Mouse (Mus musculus) megakaryocyte, adult 5-6 weeks (primary cell): ENCODE results near the gene Calhm5. TPM values are rescaled to one million over a fixed set of nuclear protein-coding genes. Genes with fewer than 3 reads are reported as not detected.

Experiments
- ATAC-seq: 2 replicates; pipeline ENCODE4 v1.8.0; 2016; ENCODE audit warnings: mild to moderate bottlenecking, inconsistent platforms; ENCODE audit not compliant: poor library complexity, severe bottlenecking
- total RNA-seq, 2 experiments: library from RNA; stranded (forward) in 1 of 2; stranded (reverse) in 1 of 2; fragments of 153-499, 151-499 nt in 1 of 2; fragments of 221-1000, 200-1000 nt in 1 of 2; gene quantifications; 2 replicates each; pipeline versions ENCODE4 v1.2.3 to v1.2.4; 2015 to 2017

Gene Calhm5
- total RNA-seq, 2 experiments from 2014 or later = not detected

DNA sequence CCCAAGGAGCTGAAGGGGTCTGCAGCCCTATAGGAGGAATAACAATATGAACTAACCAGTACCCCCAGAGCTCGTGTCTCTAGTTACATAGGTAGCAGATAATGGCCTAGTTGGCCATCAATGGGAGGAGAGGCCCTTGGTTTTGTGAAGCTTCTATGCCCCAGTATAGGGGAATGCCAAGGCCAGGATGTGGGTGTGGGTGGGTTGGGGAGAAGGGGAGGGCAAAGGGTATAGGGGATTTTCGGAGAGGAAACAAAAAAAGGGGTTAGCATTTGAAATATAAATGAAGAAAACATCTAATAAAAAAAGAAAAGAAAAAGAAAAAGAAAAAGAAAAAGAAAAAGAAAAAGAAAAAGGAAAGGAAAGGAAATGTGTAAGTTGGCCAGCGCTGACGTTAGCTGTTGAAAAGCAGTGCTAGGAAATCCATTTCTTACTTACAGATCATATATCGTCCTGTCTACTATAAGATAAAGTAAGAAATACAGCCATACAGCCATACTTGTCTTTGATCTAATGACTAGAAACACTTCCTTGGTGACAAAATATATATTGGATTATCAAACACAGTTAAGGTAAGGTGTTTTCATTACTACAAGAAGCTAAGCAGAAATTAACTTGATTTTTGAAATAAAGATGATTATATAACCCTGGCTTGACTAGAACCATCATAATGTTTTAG lies 21.7 kb downstream of the Calhm5 start:
- no peak for ATAC-seq

DNA sequence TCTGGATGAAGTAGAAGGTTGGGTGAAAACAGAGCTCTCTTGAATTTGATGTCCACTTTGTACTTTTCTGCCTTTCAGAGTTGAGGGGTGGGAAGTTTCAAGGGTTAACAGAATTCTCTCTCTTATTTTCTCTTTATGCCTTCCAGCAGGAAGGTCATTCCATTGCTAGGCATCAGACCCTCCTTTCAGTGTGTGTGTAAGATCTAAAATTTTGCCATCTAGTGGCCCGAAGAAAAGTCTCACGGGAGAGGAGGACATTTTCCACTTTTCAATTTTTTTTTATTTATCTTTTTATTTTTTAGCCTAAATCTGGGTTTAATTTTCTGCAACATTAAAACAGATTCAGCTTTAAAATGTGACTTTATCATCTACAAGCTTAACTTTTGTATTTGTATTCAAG lies 24.7 kb downstream of the Calhm5 start:
- no peak for ATAC-seq

DNA sequence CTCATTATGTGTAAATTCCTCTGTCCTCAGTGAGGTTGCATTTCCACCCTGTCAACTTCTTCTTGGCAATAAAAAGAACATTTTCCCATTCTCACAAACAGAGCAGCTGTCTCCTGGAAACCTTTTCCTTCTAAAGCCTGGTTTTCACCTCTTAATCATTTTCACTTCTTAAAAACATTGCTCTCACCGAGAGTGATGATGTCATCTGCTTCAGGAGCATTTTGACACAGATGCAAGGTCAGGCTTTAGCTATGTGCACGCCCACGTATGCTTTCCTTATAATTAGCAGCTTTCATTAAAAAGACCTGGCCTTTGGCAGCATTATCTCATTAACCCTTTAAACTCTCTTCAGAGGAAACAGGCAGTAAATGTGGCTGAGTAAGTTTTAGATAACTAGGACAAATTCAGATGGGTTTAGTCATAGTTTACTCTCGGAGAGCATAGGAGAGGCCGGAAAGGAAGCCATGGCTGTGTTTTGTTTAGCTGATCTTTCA lies 25.3 kb downstream of the Calhm5 start:
- no peak for ATAC-seq

DNA sequence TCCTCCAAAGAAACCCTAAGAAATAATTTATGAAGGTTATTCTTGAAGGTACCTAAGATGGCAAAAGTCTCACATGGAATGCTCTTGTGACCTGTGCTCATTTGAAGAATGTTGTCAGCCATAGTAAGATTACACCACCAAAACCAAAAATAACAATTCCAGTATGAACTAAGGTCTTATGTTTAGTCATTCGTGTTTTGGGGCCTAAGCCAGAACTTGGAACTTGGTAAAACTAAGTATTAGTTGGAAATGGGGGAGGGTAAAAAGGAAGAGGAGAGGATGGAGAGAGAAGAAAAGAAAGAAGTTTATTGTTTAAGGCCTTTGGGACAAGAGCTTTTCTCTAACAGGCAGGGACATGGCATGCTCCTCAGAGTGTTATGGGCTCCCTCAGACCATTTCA lies 26.7 kb downstream of the Calhm5 start:
- ATAC-seq = no peak

DNA sequence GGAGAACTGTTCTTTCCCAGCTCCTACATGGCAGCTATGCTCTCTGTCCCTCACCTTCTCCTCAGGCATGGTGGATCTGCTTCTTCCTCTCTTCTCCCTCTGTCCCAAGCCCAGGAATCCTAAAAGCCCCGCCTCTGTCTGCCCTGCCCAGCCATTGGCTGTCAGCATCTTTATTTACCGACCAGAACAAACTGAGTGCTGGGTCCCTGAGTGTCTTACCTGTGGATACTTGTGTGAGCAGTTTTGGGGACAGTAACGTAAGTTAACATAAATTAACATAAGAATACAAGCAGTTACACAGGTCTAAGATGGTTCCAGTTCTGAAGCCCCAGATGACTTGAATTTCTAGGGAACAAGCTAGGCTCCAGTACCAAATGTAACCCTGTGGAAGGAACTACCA lies 29.7 kb downstream of the Calhm5 start:
- ATAC-seq = no peak

DNA sequence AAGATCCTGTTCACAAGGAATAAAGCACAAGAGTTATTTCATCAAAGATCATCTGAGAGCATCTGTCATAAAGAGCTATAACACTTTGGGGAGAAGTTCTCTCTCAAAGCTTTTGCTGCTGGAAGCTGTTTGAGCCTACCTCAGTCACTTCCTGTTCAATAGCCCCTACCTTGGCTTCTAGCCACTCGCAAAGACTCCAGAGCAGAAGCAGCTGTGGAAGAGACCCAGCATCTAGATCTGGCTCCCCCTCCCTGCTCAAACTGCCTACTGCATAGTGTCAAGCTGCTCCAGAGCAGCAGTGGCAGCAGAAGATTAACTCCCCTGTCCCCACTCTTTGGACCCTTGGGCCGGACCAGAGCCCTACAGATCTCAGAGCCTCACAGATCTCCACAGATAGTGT lies 42.3 kb downstream of the Calhm5 start:
- no peak for ATAC-seq

DNA sequence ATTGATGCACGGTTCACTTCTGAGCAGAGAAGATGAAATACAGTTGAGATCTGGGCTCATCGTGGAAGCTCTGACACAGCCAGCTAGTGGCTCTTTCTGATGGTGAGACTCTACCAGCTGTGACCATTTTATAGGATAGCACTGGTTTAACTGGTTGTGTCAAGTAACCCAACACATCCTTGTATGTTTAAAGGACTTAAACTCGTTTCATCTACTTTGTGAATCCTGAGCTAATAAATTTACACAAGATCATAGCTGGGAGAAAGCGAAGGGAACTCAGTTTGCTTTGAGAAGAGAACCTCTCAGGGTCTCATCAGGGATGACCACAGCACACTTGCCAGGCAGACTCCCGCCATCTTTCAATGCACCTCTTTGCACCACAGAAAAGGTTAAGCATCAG lies 52.1 kb downstream of the Calhm5 start, which contains the start of gene Calhm4:
Calhm4 (minus strand) TSS at position 101 of the 400 bp plus-strand sequence.
- no peak for ATAC-seq

Other genes starting within 250 kb of the Calhm5 start
- gene Sult3a1, start 238.8 kb downstream of the Calhm5 start, total RNA-seq (2015) = not detected in 2 replicates
- gene Sult3a1, start 238.8 kb downstream of the Calhm5 start, total RNA-seq (2017) = not detected in 2 replicates
- gene Rsph4a, start 191.4 kb downstream of the Calhm5 start, total RNA-seq (2015) = not detected in 2 replicates
- gene Rsph4a, start 191.4 kb downstream of the Calhm5 start, total RNA-seq (2017) = not detected in 2 replicates
- gene Zup1, start 145.2 kb downstream of the Calhm5 start, total RNA-seq (2015) = 51.8 and 52.0 TPM in 2 replicates
- gene Zup1, start 145.2 kb downstream of the Calhm5 start, total RNA-seq (2017) = 54.8 and 77.0 TPM in 2 replicates
- 150 and 163 TPM in 2 replicates for gene Rwdd1, start 76.9 kb downstream of the Calhm5 start, total RNA-seq (2015)
- gene Rwdd1, start 76.9 kb downstream of the Calhm5 start, total RNA-seq (2017) = 174 and 188 TPM in 2 replicates
- gene Trappc3l, start 58.9 kb downstream of the Calhm5 start, total RNA-seq (2015) = not detected in 2 replicates
- gene Trappc3l, start 58.9 kb downstream of the Calhm5 start, total RNA-seq (2017) = not detected in 2 replicates
- not detected in 2 replicates for gene Calhm4, start 52.2 kb downstream of the Calhm5 start, total RNA-seq (2015)
- not detected in 2 replicates for gene Calhm4, start 52.2 kb downstream of the Calhm5 start, total RNA-seq (2017)
- gene Calhm6, start 31.5 kb upstream of the Calhm5 start, total RNA-seq (2015) = 3.9 and 9.1 TPM in 2 replicates
- gene Calhm6, start 31.5 kb upstream of the Calhm5 start, total RNA-seq (2017) = 3.0 and 4.7 TPM in 2 replicates
- gene Dse, start 111.2 kb upstream of the Calhm5 start, total RNA-seq (2015) = 21.7 and 26.5 TPM in 2 replicates
- 28.5 and 32.6 TPM in 2 replicates for gene Dse, start 111.2 kb upstream of the Calhm5 start, total RNA-seq (2017)
- gene Tspyl1, start 185.7 kb upstream of the Calhm5 start, total RNA-seq (2015) = 46.6 and 50.1 TPM in 2 replicates
- 52.3 and 60.5 TPM in 2 replicates for gene Tspyl1, start 185.7 kb upstream of the Calhm5 start, total RNA-seq (2017)
- 1.6 and 2.6 TPM in 2 replicates for gene Tspyl4, start 200.9 kb upstream of the Calhm5 start, total RNA-seq (2015)
- 1.4 and 2.6 TPM in 2 replicates for gene Tspyl4, start 200.9 kb upstream of the Calhm5 start, total RNA-seq (2017)